Mouse (Mus musculus) heart, postnatal 10 days (tissue): ENCODE data around the gene Bcl9l. TPM values are rescaled to one million over a fixed set of nuclear protein-coding genes. Genes with fewer than 3 reads are reported as not detected.
A peak's percentile ranks its signal among the peaks of the same experiment; 100 is the strongest.

Experiments used
- DNase-seq, 2 experiments: peaks; one replicate each; pipeline ENCODE4 v3.0.0; 2021
- intact Hi-C: fragments of 180-260 bp; cut with DNase I; formaldehyde crosslinking; loops from one replicate; pipeline ENCODE4 v1.15.1; 2025
- total RNA-seq, 2 experiments: library from RNA; stranded (reverse); gene quantifications; 2 replicates each; pipeline ENCODE4 v1.2.3; 2021

The Bcl9l gene
- total RNA-seq, 2 experiments from 2014 or later: 66.8 to 73.0 TPM

DNA sequence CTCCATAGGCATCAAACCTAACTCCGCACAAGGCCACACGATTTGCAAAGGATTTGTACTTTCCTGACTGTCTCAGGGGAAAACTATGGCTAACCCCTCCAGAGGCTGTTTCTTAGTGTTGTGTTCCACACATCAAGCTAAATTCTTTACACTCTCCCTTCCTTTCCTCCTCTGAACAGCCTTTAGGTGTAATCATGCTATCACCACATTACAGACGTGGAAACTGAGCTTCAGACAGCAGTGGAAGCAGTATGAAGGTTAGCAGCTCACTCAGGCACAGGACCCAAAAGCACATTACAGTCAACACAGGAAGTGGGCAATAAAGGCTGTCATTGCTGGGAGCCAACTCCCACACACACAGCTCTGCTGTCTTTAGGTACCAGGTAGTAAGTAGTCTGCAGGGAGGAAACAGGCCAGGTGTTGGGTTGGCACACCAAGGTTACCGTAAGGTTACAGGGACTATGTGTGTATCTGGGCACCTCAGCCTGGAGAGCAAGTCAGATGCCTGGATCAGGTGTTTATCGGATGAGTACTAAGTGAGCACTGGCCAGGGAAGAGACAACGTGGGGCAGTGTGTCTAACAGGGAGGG is 50.5 kb downstream of the Bcl9l start:
- no peak for DNase-seq
- intact Hi-C loops: no loop called here

DNA sequence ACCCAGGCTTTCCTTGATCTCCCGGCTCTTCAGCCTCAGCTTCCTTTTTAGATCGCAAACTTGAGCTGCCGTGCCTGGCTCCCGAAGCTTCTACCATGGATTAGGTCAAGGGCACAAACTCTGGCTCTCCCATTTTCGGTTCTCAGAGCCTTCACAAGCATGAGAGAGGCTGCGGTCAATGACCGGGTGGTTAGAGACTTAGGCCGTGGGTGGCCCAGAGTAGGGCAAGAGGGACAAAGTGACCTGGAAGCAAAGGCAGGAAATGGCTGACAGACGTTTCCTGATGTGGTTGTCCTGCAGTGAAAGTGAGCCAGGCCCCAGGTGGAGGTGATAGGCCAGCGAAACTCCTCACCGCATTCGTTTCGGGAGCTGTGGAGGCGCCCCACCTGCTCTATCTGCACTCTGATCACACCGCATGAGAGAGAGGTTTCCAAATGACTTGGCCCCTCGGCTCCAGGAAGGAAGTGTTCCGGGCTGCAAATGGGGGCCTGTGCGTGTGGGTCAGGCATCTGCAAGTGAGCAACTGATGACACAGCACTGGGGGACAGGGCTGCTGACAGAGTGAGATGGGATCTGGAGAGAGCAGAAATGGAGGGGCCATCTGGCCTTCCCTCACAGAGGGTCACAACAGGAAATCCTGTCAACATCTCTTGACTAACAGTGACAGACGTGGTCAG is 55.1 kb downstream of the Bcl9l start:
- intact Hi-C loops: no loop called here
- peak in 1 of 2 experiments; percentile 20 for DNase-seq

DNA sequence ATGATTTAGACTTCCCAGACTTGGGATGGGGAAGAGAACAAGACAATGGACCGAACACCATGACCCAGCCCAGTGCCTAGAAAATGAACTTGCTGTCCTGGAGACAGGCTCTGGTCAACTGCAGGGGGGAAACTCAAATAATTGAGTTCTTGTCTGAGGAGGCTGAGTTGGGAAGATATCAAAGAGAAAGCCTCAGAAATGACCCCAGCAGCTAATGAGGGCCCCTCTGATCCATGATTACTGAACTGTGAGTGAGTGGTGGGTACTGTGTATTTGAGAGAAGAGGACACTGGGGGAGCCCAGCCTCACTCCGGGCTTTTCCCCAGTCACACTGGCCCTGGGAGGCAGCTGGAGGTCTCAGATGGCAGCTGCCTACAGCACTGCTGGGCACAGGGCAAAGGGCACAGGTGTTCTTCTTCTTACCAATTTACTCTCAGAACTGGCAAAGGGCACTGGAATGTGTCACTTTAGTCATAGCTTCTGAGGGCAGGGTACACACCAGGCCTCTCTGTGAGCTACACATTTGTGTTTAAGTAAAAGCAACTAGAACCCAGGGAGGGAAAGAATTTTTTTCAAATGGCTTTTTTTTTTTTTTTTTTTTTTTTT is 57.3 kb downstream of the Bcl9l start:
- intact Hi-C loops: no loop called here
- DNase-seq: no peak

DNA sequence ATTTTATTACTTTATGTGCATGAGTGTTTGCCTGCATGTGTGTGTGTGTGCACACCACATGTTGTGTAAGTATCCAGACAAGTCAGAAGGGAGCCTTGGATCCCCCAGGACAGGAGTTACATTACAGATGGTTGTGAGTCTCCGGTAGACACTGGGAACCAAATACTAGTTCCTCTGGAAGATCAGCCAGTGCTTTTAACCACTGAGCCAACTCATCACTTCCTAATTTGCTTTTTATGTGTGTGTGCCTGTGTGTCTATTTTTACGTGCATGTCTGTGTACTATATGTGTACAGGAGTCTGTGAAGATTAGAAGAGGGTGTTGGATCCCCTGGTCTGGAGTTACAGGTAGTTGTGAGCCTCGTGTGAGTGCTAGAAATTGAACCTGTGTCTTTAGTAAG is 58.1 kb downstream of the Bcl9l start:
- intact Hi-C loops: no loop called here
- no peak for DNase-seq

DNA sequence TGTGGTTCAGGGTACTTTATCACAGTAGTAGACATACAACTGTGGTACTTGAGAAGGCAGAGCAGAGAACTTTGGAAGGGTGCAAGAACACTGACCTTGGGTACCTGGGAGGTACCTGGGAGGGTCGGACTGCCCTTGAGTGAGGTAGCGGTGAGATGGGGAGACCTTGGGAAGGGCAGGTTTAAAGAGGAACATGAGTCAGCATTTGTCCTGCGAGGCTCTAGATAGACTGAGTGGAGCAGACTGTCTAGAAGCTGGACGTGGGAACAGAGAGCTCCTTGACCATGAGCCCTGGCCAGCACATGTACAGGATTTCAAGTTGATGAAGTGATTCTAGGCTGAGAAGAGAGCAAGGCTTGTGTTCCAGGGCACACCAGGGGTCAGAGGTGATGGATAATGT is 59.7 kb downstream of the Bcl9l start:
- no peak for DNase-seq
- intact Hi-C loops: no loop called here

DNA sequence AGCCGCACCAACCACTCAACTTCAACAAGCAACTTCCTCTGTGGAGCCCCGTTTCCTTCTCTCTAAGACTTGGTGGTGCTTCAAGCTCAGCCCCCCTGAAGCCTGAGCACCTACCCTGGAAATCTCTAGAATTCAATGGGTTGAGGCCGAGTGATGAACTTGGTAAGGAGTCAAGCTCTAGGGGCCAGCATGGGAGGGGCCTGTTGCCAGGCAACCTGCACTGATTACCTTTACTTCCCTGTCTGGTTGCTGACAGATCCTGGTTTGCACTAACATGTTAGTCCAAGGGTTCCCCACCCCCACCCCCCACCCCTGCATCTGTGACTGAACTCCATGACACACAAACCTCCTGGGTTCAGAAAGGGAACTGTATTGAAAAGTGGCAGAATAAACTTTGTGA is 62.4 kb downstream of the Bcl9l start:
- DNase-seq: no peak
- intact Hi-C loops: no loop called here

DNA sequence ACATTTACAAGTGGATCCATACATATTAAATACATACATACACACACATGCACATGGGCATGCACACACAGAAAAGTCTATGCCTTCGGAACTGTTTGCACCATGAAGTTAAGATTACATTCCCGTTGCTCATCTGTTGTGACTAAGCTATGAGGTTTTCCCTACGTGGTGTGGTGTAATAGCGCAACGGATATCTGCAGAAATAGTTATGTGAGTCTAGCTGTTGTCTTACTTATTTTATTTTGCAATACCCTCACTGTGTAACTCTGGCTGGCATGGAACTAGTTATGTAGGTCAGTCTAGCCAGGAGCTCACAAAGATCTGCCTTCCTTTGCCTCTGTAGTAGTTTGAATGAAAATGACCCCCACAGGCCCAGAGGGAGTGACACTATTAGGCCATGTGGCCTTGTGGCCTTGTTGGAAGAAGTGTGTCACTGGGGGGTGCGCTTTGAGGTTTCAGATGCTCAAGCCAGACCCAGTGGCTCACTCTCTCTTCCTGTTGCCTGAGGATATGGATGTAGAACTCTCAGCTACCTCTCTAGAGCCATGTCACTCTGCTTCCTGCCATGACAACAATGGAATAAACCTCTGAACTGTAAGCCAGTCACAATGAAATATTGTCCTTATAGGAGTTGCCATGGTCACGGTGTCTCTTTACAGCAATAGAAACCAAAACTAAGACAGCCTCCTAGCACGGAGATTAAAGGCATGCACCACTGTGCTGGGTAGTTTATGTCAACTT is 66.0 kb downstream of the Bcl9l start:
- no peak for DNase-seq
- intact Hi-C loops: no loop called here

DNA sequence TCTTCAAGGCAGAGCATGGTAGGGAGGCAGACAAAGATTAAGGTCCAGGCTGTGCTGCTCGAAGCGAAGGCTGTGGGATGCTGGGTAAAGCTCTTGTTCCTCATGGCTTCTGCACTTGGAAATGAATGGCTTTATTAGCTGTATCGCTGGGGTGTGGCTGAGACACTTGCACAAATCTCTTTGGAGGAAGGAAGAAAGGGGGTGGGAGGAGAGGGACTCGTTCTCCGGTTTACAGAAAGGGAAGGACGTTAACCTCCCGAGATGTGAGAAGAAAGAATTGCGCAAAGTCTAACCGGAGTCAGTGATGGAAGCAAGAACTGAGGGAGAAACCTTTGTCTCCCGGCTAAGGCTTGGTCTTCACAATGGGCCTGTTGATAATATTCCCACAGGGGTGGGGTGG is 68.5 kb downstream of the Bcl9l start:
- no peak for DNase-seq
- intact Hi-C loops: no loop called here

DNA sequence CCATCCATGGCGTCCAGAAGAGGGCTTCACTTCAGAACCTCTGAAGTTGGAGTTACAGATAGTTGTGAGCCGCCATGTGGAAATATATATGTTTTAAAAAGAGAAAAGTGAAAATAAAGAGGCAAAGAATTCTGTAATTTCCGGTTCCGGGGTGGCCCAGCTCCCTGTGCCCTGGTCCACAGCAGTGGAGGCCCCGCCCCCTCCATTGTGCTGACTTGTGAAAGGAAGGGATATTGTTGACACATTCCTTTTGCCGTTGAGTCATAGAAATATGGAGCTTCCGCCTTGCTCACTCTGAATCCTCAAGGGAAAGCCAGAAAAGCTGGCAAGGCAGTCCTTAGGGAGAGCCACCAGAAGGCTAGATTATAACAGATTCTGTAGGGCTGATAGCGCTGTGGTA is 69.5 kb downstream of the Bcl9l start:
- DNase-seq: peak; percentile 32 to 47
- intact Hi-C loops: no loop called here

Other genes starting within 250 kb of the Bcl9l start
- 10 to 100 TPM; 30.9 to 31.3 TPM for gene Cbl, start 248.8 kb upstream of the Bcl9l start, total RNA-seq
- not detected for gene Ccdc153, start 242.1 kb upstream of the Bcl9l start, total RNA-seq
- gene Pdzd3, start 231.4 kb upstream of the Bcl9l start, total RNA-seq: 1 to 10 TPM; 2.3 to 3.3 TPM
- 10 to 100 TPM; 14.9 to 18.3 TPM for gene Nlrx1, start 214.2 kb upstream of the Bcl9l start, total RNA-seq
- gene Abcg4, start 194.2 kb upstream of the Bcl9l start, total RNA-seq: 1 to 10 TPM; 1.0 to 1.5 TPM
- gene Hinfp, start 177.2 kb upstream of the Bcl9l start, total RNA-seq: 10 to 100 TPM; 10.0 to 11.1 TPM
- gene C2cd2l, start 162.5 kb upstream of the Bcl9l start, total RNA-seq: 10 to 100 TPM; 14.2 to 17.6 TPM
- gene Dpagt1, start 156.8 kb upstream of the Bcl9l start, total RNA-seq: 10 to 100 TPM; 21.1 to 25.2 TPM
- gene H2afx, start 148.1 kb upstream of the Bcl9l start, total RNA-seq: 10 to 100 TPM; 54.1 to 57.9 TPM
- 10 to 100 TPM; 54.2 to 55.2 TPM for gene Hmbs, start 138.6 kb upstream of the Bcl9l start, total RNA-seq
- 10 to 100 TPM; 22.4 to 22.8 TPM for gene Vps11, start 121.2 kb upstream of the Bcl9l start, total RNA-seq
- gene Hyou1, start 103.3 kb upstream of the Bcl9l start, total RNA-seq: 10 to 100 TPM; 35.8 to 45.7 TPM
- 10 to 100 TPM; 29.2 to 31.6 TPM for gene Slc37a4, start 86.0 kb upstream of the Bcl9l start, total RNA-seq
- gene Rps25, start 75.7 kb upstream of the Bcl9l start, total RNA-seq: 1,000 to 10,000 TPM; 1,003 to 1,015 TPM
- gene Trappc4, start 75.2 kb upstream of the Bcl9l start, total RNA-seq: 10 to 100 TPM; 34.8 to 42.5 TPM
- 10 to 100 TPM; 11.6 to 12.0 TPM for gene Ccdc84, start 64.3 kb upstream of the Bcl9l start, total RNA-seq
- gene Foxr1, start 41.7 kb upstream of the Bcl9l start, total RNA-seq: not detected
- gene Upk2, start 27.8 kb upstream of the Bcl9l start, total RNA-seq: not detected
- gene Cxcr5, start 79.1 kb downstream of the Bcl9l start, total RNA-seq: under 1 TPM; 0.24 to 0.27 TPM
- gene Ddx6, start 122.1 kb downstream of the Bcl9l start, total RNA-seq: 100 to 1,000 TPM in 1 of 2 experiments, 10 to 100 TPM in 1; 96.2 to 104 TPM
- not detected for gene Treh, start 190.4 kb downstream of the Bcl9l start, total RNA-seq